Mouse (Mus musculus) lung, embryonic 15.5 days (tissue): ENCODE results near the gene H6pd. TPM values are rescaled to one million over a fixed set of nuclear protein-coding genes. Genes with fewer than 3 reads are reported as not detected.
A peak's percentile ranks its signal among the peaks of the same experiment; 100 is the strongest.

Experiments used
- ATAC-seq: fragments of 200-750 bp; cut with Nextera tagmentation; 2 replicates; pipeline ENCODE4 v1.8.0; 2017; ENCODE audit warnings: moderate number of reproducible peaks, borderline replicate concordance; ENCODE audit not compliant: low FRiP score, low TSS enrichment; ENCODE audit errors: extremely low read depth
- H3K27ac ChIP-seq: fragments of 300-500 bp; sonication (generic); 2 replicates; pipeline ENCODE4 v1.5.1; 2015; ENCODE audit warnings: moderate library complexity, mild to moderate bottlenecking, inconsistent platforms
- H3K27me3 ChIP-seq: fragments of 300-500 bp; sonication (generic); 2 replicates; pipeline ENCODE4 v1.6.1; 2015; ENCODE audit warnings: inconsistent platforms
- H3K36me3 ChIP-seq: fragments of 300-500 bp; sonication (generic); 2 replicates; pipeline ENCODE4 v1.6.1; 2015; ENCODE audit warnings: inconsistent platforms
- H3K4me1 ChIP-seq: fragments of 300-500 bp; sonication (generic); 2 replicates; pipeline ENCODE4 v1.6.1; 2015; ENCODE audit warnings: inconsistent platforms
- H3K4me2 ChIP-seq: fragments of 300-500 bp; sonication (generic); 2 replicates; pipeline ENCODE4 v1.6.1; 2015; ENCODE audit warnings: inconsistent platforms, mild to moderate bottlenecking, moderate library complexity
- H3K4me3 ChIP-seq: fragments of 300-500 bp; sonication (generic); 2 replicates; pipeline ENCODE4 v1.5.1; 2015; ENCODE audit warnings: mild to moderate bottlenecking, inconsistent platforms
- H3K9ac ChIP-seq: fragments of 300-500 bp; sonication (generic); 2 replicates; pipeline ENCODE4 v1.6.1; 2015; ENCODE audit warnings: inconsistent platforms
- H3K9me3 ChIP-seq: fragments of 300-500 bp; sonication (generic); 2 replicates; pipeline ENCODE4 v1.6.1; 2016; ENCODE audit warnings: inconsistent platforms
- WGBS: fragments of 180-500 bp; shearing (Covaris S2); methylation state at CpG from one replicate; pipeline ENCODE4 v1.1.7; 2015; 5-methylcytosine and 5-hydroxymethylcytosine counted together
- polyA plus RNA-seq: library from polyadenylated mRNA; unstranded; fragments of >200 nt; fragmentation: Nextera tagmentation; extraction: Ambion mirVana; gene quantifications from 2 replicates; pipeline ENCODE4 v1.2.1, GENCODE M21; 2015

H6pd gene
- polyA plus RNA-seq, 1 experiment from 2014 or later, result 29.3 TPM

DNA sequence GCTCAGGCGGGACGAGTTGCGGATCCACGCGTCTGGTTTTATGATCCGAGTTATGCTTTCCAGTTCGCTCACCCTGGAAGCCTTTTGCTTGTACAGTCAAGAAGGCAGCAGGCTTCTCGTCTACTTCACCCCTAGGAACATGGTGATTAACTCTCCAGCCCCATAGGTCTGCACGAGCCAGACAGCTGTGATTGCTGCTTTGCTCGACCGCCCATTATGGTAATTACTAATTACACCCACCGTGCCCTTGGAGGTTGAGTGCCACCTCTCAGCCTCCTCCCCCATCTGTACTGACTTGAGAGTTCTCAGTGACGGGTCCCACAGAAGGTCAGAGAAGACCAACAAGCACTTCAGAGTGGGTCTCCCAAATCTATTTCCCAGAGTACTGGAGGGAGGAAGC, 59.1 kb downstream of the H6pd start:
- no peak overlapping the region for H3K4me2 ChIP-seq
- peaks cover 9% of the 10 kb centered on the region; the same call in 1 of the 2 replicates for H3K27me3 ChIP-seq
- H3K9me3 ChIP-seq, result no peaks in the 10 kb centered on the region
- 80% methylated on average over 13 of the region's 13 CpGs for whole genome bisulfite sequencing
- no peak for ATAC-seq
- no peak overlapping the region for H3K27ac ChIP-seq
- peaks cover 51% of the 10 kb centered on the region for H3K4me1 ChIP-seq
- H3K4me3 ChIP-seq, result no peak overlapping the region
- H3K9ac ChIP-seq, result no peak overlapping the region
- H3K36me3 ChIP-seq, result no peaks in the 10 kb centered on the region

DNA sequence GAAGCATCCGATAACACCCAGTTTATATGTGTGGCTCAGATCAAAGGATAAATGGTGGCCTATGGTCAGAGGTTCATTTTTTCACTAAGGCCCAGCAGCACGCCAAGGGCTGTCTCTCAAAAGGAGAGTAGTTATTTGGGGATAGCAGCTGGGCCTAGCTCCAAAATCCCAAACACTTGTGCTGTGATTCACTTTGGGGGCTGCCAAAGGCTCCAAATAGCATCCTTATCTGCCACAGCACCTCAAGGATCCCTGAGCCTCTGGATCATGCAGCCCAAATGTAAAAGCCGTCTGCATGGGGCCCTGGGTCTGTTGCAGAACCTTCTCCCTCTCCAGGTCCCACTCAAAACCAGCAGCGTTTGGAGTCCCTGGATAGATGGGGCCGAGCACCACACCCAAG, 60.7 kb downstream of the H6pd start:
- WGBS, result 61% methylated on average over 5 of the region's 5 CpGs
- Histone ChIP-seq H3K27me3 (peaks cover 9% of the 10 kb centered on the region; the same call in 1 of the 2 replicates), H3K4me3 (no peak overlapping the region), H3K36me3 (no peaks in the 10 kb centered on the region), H3K9me3 (no peaks in the 10 kb centered on the region), H3K4me2 (no peak overlapping the region), H3K9ac (no peak overlapping the region), H3K4me1 (peaks cover 49% of the 10 kb centered on the region), H3K27ac (no peak overlapping the region)
- ATAC-seq, result no peak

DNA sequence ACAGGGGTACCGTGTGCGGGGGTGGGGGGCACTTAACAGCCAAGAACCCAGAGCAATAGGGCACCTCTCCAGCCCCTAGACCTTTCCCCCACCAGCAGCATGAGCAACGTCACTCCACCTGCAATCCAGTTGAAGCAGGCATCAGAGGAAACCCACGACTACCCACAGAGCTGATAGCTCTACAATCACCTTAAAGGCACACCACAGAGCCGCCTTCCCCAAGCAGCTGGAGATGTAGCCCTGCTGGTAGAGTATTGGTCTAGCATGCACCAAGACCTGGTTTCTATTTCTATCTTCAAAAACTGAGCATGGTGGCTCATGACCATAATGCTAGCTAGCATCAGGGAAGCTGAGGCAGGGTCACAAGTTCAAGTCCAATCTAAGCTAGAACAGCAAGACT, 61.4 kb downstream of the H6pd start:
- H3K4me2 ChIP-seq, result no peak overlapping the region
- no peak for ATAC-seq
- H3K27me3 ChIP-seq, result peaks cover 2% of the 10 kb centered on the region; the same call in 1 of the 2 replicates
- 88% methylated on average over 5 of the region's 5 CpGs for WGBS
- no peak overlapping the region for H3K4me3 ChIP-seq
- no peak overlapping the region for H3K27ac ChIP-seq
- H3K9me3 ChIP-seq, result no peaks in the 10 kb centered on the region
- peaks cover 50% of the 10 kb centered on the region for H3K4me1 ChIP-seq
- no peak overlapping the region for H3K9ac ChIP-seq
- no peaks in the 10 kb centered on the region for H3K36me3 ChIP-seq

DNA sequence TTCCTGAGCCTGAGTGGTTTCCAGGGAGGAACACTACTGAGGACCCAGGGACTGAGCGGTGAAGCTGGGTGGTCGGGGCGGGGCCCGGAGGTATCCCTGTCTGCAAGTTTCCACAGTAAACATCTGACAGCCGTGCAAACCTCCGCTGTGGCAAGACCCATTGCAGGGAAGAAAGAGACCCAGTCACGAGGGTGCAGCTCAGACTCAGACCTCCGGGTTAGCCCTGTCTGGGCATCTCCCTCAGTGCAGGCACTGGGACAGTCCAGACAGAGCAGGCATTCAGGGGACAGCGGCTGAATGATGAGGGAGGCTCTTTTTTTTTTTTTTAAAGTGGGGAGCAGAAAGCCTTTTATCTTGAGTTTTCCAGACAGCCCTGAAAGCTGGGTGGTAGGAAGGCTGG, 63.6 kb downstream of the H6pd start:
- peaks cover 48% of the 10 kb centered on the region for H3K4me1 ChIP-seq
- H3K27me3 ChIP-seq, result no peaks in the 10 kb centered on the region
- H3K9me3 ChIP-seq, result no peaks in the 10 kb centered on the region
- H3K4me2 ChIP-seq, result no peak overlapping the region
- H3K27ac ChIP-seq, result no peak overlapping the region
- no peak for ATAC-seq
- 22% methylated on average over 9 of the region's 9 CpGs for WGBS
- no peaks in the 10 kb centered on the region for H3K36me3 ChIP-seq
- no peak overlapping the region for H3K9ac ChIP-seq
- no peak overlapping the region for H3K4me3 ChIP-seq

DNA sequence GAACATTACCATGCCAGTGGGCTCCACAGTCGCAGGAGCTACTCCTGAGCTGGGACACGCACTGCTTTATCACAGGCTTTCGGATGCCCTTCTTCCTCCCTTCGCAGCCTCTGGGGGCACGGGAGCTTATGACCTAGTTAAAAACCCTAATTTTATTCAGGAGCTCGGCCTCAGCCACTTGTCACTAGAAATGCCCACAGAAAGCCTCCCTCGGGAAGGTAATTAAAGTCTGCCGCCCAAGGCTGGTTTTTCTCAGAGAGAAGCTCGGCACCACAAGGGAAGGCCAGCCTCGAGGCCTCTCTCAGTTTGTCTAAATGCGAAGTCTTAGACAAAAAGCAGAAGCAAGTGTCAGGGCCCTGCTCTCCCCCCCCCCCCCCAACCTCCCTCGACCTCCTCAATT, 64.6 kb downstream of the H6pd start:
- Histone ChIP-seq H3K9ac (no peak overlapping the region), H3K4me3 (no peak overlapping the region), H3K9me3 (no peaks in the 10 kb centered on the region), H3K27me3 (no peaks in the 10 kb centered on the region), H3K4me1 (peaks cover 50% of the 10 kb centered on the region), H3K36me3 (no peaks in the 10 kb centered on the region), H3K27ac (no peak overlapping the region), H3K4me2 (no peak overlapping the region)
- 61% methylated on average over 12 of the region's 12 CpGs for WGBS
- no peak for ATAC-seq

DNA sequence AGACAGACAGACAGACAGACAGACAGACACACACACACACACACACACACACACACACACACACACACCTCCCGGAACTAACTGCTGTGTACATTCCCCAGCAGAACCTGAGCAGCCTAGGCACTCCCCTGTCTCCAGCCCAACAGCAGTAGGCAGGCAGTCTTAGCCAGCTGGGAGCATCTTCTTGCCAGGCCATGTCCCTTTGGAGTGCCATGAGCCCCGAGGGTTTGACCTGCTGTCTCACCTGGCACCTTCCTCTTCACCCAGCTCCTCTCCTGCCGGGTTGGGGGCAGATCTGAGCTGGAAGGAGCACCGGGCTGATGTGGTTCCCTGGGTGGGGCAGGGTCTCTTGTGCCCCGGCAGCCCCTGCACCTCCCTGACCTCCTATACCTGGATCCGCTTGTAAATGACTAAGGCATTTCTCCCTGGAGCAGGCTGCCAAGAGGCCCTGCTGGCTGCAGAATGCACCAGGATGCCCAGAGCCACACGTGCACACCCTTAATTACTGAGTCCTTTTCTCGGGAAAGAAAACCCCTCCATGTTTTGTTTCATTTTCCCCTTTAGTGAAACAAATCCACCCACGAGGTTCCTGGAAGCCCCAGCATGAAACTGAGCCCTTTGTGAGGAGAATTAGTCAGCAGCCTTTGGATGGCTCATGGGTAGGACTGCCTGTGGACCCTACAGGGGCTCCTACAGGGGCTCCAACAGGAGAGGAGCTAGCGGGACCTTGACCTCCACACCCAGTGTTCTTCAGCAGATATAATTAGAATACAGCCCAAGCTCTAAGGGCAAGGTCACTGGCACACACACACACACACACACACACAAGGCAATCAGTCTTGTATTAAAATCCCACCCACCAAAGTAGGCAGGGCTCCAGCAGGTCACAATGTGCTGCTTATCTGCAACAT, 65.7 kb downstream of the H6pd start:
- Histone ChIP-seq H3K9me3 (no peaks in the 10 kb centered on the region), H3K27me3 (no peaks in the 10 kb centered on the region), H3K4me2 (no peak overlapping the region), H3K4me1 (peaks cover 49% of the 10 kb centered on the region), H3K9ac (no peak overlapping the region), H3K27ac (no peak overlapping the region), H3K36me3 (no peaks in the 10 kb centered on the region), H3K4me3 (no peak overlapping the region)
- 49% methylated on average over 10 of the region's 10 CpGs for WGBS
- ATAC-seq, result no peak

DNA sequence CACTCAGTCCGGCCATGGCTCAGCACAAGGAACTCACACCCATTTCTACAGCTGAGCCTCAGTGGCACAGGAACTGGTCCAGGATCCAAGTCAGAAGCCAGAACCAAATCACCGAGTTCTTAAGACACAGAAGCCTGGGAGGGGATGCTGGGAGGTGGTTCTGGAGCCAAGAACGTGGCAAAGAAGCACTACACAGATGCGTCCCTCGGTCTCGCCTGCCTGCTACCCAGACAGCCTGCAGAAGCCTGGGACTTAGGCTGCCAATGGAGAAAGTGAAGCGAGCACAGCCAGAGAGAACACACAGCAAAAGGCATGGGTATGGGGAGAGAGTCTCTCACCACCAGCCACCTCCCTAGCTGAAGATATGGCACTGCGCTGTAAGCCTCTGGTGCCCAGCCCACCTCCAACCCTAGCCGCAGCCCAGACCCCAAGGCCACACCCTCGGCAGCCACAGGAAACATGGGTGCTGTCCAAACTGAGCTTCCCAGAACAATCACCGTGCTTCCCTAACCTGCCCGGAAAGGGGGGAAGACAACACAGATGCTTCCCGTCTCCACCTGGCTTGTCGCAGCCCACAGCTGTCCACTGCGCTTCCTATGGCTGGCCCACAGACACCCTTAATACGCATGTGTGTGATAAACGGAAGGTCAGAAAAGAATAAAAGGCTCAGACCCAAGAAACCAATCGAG, 67.6 kb downstream of the H6pd start:
- H3K4me2 ChIP-seq, result no peak overlapping the region
- H3K36me3 ChIP-seq, result no peaks in the 10 kb centered on the region
- no peaks in the 10 kb centered on the region for H3K9me3 ChIP-seq
- ATAC-seq, result 0 out of 2 replicates have a peak, but pooled peaks have one; percentile 16
- no peak overlapping the region for H3K27ac ChIP-seq
- H3K27me3 ChIP-seq, result no peaks in the 10 kb centered on the region
- H3K4me1 ChIP-seq, result peaks cover 38% of the 10 kb centered on the region
- WGBS, result 66% methylated on average over 18 of the region's 18 CpGs
- H3K4me3 ChIP-seq, result no peak overlapping the region
- H3K9ac ChIP-seq, result no peak overlapping the region

DNA sequence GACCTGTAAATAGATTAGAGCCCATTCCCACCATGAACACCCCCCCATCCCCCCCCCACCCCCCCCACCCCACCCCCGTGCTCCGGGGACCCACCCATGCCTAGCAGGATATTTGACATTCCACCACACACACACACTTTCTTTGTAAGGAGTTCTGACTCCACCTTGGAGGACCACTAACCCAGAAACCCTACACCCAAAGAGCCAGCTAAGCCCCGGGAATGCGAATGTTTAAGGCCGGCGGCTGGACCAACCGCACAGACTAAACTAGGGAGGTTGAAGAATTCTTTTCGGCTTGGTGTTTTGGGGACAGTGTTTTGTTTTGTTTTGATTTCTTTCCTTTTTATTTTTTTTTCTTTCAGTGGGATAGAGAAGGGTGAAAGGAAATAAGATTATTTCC, 70.1 kb downstream of the H6pd start:
- no peak overlapping the region for H3K4me3 ChIP-seq
- H3K27ac ChIP-seq, result no peak overlapping the region; the same call in 1 of the 2 replicates
- peaks cover 35% of the 10 kb centered on the region for H3K4me1 ChIP-seq
- no peak overlapping the region for H3K4me2 ChIP-seq
- no peak for ATAC-seq
- H3K27me3 ChIP-seq, result no peaks in the 10 kb centered on the region
- no peak overlapping the region for H3K9ac ChIP-seq
- no peaks in the 10 kb centered on the region for H3K9me3 ChIP-seq
- H3K36me3 ChIP-seq, result no peaks in the 10 kb centered on the region
- 22% methylated on average over 6 of the region's 8 CpGs for WGBS

DNA sequence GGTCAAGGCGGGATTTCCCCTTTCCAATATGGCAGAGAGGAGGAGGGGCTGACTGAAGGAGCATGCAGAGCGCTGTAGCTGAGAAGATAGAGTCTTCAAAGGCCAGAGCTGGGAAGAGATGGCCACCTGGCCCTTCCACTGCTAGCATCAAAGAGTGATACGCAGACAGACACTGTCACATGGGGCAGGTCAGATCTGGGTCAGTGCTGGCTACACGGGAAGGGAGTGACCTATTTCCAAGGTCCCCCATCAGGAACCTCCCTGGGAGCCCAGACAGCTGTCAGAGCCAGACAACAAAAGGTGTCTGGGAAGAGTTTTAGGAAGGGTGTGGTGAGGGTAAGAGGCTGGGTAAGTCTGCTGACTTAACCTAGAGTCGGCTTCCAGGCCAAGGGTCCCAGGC, 71.9 kb downstream of the H6pd start:
- WGBS, result 37% methylated on average over 5 of the region's 5 CpGs
- Histone ChIP-seq H3K27ac (no peak overlapping the region), H3K36me3 (no peaks in the 10 kb centered on the region), H3K4me3 (no peak overlapping the region), H3K9me3 (no peaks in the 10 kb centered on the region), H3K4me1 (peaks cover 20% of the 10 kb centered on the region), H3K9ac (no peak overlapping the region), H3K4me2 (no peak overlapping the region), H3K27me3 (no peaks in the 10 kb centered on the region)
- ATAC-seq, result no peak

DNA sequence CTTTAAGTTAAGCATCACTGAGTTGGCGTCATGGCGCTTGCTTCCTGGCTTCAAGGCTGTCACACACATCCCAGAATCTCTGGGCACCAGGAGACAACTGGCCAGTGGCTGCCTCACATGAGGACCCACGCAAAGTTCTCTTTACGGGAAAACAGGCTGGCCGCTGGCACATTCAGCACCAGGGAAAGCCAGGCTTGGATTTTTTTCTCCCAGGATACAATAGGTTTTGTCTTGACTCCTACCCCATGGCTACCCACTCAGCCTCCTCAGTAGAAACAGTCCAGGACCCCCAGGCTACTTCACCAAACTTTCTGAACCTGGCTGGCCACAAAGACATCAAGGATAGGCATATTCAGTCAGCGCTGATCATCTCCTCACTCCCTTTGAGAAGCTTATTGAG, 73.4 kb downstream of the H6pd start:
- 77% methylated on average over 6 of the region's 6 CpGs for WGBS
- no peak overlapping the region for H3K4me3 ChIP-seq
- no peak for ATAC-seq

DNA sequence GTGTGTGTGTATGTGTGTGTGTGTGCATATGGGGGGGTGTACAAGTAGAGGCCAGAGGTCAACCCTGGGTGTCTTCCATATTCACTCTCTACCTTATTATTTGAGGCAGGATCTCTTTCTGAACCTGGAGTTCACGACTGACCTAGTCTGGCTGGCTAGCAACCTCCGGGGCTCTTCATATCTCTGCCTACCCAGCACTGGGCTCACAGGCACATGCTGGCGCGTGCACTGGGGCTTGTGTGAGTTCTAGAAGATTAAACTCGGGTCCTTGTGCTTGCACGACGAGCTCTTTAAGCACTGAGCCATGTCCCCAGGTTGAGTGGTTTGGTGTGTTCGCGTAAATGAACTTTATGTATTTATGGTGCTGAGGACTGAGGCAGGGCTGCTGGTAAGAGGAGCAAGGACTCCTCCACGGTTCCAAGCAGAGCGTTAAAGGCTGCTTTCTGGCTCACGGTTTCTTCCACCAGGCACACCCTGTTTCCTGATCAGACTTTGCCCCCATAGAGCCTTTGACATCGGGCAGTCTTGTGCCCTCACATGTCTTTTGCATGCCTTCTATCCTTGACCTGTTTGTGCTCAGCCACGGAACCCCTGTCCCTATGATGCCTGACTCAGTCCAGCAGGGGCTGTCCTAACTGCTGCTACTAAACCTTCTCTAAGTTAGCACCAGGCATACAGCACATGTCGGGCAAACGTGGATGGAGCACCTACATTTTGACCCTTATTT, 75.1 kb downstream of the H6pd start:
- Histone ChIP-seq H3K4me1 (0 out of 2 replicates have a peak, but pooled peaks cover 5% of the 10 kb centered on the region), H3K27ac (no peak overlapping the region), H3K9me3 (no peaks in the 10 kb centered on the region), H3K4me2 (no peak overlapping the region), H3K36me3 (no peaks in the 10 kb centered on the region), H3K4me3 (no peak overlapping the region), H3K9ac (no peak overlapping the region), H3K27me3 (no peaks in the 10 kb centered on the region)
- 74% methylated on average over 16 of the region's 16 CpGs for WGBS
- no peak for ATAC-seq

More for the DNA sequence above, 73.4 kb downstream of the H6pd start:
- no peaks in the 10 kb centered on the region for H3K9me3 ChIP-seq
- no peaks in the 10 kb centered on the region for H3K27me3 ChIP-seq
- no peak overlapping the region for H3K27ac ChIP-seq
- H3K4me1 ChIP-seq, result peaks cover 20% of the 10 kb centered on the region
- no peaks in the 10 kb centered on the region for H3K36me3 ChIP-seq
- no peak overlapping the region for H3K4me2 ChIP-seq
- no peak overlapping the region for H3K9ac ChIP-seq
